Mouse (Mus musculus): ENCODE data around the gene Prrt2. TPM values are rescaled to one million over a fixed set of nuclear protein-coding genes. Genes with fewer than 3 reads are reported as not detected.

Gene Prrt2
- total and polyA plus RNA-seq, 3 experiments, result 0.12 to 1.4 TPM; not detected in 1

- TF ChIP-seq SIN3A (IDR thresholded peaks at IDR 0.05; ENCODE audit: low read length) (no peak), RAD21 (IDR thresholded peaks at IDR 0.05; ENCODE audit: low read depth, low read length) (no peak), GATA1 (IDR thresholded peaks at IDR 0.05; ENCODE audit: low read depth, low read length) (peak; percentile 32; the same call in 1 of the 2 replicates), USF1 (IDR thresholded peaks at IDR 0.05; ENCODE audit: low read depth, low read length) (peak; percentile 61; the same call in 1 of the 2 replicates), MYC (IDR thresholded peaks at IDR 0.05; ENCODE audit: low read depth, low read length) (0 out of 2 replicates have a peak, but pooled peaks have one; percentile 18)
- Histone ChIP-seq H3K4me3 (ENCODE audit: control insufficient read depth in 1 of 2, insufficient read depth in 1 of 2, low read depth in 2 of 2, low read length in 2 of 2) (peak overlapping the region; percentile 75 to 95), H3K36me3 (ENCODE audit: control insufficient read depth in 1 of 2, insufficient read depth in 2 of 2, low read length in 2 of 2) (peaks cover 0 to 14% of the 10 kb centered on the region in 2 experiments; a peak in 2 of 4 replicates), H3K9ac (ENCODE audit: control insufficient read depth, low read depth, low read length, poor library complexity, severe bottlenecking) (peak overlapping the region; percentile 81), H3K4me1 (ENCODE audit: control insufficient read depth in 1 of 2, insufficient read depth in 2 of 2, low read length in 2 of 2) (peaks cover 0 to 20% of the 10 kb centered on the region in 2 experiments; a peak in 2 of 4 replicates), H3K27ac (ENCODE audit: control insufficient read depth, low read depth, low read length) (peak overlapping the region; percentile 93), H3K9me3 (replicated peaks; ENCODE audit: insufficient read depth, low read length) (no peaks in the 10 kb centered on the region), H3K27me3 (ENCODE audit: control insufficient read depth in 1 of 2, insufficient read depth in 2 of 2, low read length in 2 of 2) (no peaks in the 10 kb centered on the region), H3K79me2 (ENCODE audit: control insufficient read depth, insufficient read depth, low read length, poor library complexity) (peaks cover 12% of the 10 kb centered on the region)
- DNase-seq (ENCODE audit: low read depth, low spot score), result peak; percentile 46
Observed at GRCm38 (mm10) chr7:126976878-126977459, 44.0 kb downstream of the Prrt2 start.

DNA sequence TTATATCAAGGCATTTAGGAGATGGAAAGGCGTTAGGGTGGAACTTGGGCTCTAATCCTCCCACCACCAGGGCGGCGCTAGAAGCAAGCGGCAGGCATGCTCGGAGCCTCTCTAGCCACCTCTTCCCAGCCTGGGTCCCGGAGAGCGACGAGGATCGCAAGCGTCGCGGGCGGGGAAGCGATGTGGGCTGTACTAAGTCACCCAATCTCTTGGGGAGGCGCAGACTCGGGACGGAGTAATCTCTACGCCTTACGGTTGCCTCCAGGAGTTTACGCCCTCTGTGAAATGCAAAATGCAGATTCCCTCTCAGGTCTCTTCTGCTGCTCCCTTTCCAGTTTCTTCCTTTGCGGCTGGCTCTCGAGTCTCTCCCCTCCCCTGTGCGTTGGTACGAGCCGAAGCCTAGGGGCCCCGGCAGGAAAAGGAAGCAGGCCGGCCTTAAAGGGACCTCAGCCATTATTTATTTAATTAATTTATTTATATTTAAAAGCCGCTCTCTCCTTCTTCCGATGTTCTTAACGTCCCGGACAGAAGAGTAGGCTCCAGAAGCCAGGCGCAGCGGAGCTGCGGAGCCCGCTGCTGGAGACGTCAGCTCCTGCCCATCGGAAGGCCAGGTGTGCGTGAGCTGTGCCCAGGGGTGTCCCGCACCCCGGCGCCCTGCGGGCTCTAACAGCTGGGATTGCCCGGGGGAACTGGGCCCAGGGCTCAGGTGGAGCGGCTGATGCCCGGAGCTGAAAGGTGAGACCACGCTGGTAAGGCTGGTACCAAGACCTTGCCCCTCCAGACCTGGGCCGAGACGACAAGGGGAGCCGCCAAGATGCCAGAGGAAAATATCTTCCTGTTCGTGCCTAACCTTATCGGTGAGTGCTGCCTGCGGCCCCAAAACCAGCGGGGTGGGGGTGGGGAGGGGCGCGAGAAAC is 44.8 kb downstream of the Prrt2 start, which contains the start of gene Cdiptos:
Cdiptos (minus strand) TSS at position 149 of the 917 bp plus-strand sequence.
- Histone ChIP-seq H3K79me2 (ENCODE audit: control insufficient read depth, insufficient read depth, low read length, poor library complexity) (peaks cover 12% of the 10 kb centered on the region), H3K4me3 (ENCODE audit: control insufficient read depth in 1 of 2, insufficient read depth in 1 of 2, low read depth in 2 of 2, low read length in 2 of 2) (peak within 1 kb of the TSS; percentile 75 to 95), H3K36me3 (ENCODE audit: control insufficient read depth in 1 of 2, insufficient read depth in 2 of 2, low read length in 2 of 2) (peaks cover 0 to 8% of the 10 kb centered on the region in 2 experiments; a peak in 2 of 4 replicates), H3K9me3 (replicated peaks; ENCODE audit: insufficient read depth, low read length) (no peaks in the 10 kb centered on the region), H3K27me3 (ENCODE audit: control insufficient read depth in 1 of 2, insufficient read depth in 2 of 2, low read length in 2 of 2) (no peaks in the 10 kb centered on the region), H3K4me1 (ENCODE audit: control insufficient read depth in 1 of 2, insufficient read depth in 2 of 2, low read length in 2 of 2) (peaks cover 0 to 13% of the 10 kb centered on the region in 2 experiments; a peak in 2 of 4 replicates), H3K27ac (ENCODE audit: control insufficient read depth, low read depth, low read length) (peak within 1 kb of the TSS; percentile 93), H3K9ac (ENCODE audit: control insufficient read depth, low read depth, low read length, poor library complexity, severe bottlenecking) (peak within 1 kb of the TSS; percentile 81)
- DNase-seq (ENCODE audit: low read depth, low spot score), result peak; percentile 99
- TF ChIP-seq MAX (IDR thresholded peaks at IDR 0.05; ENCODE audit: low read length) (peak; percentile 67; the same call in 1 of the 2 replicates), E2F4 (IDR thresholded peaks at IDR 0.05; ENCODE audit: borderline replicate concordance, low read depth, low read length) (no peak), POLR2AphosphoS2 (IDR thresholded peaks at IDR 0.05; ENCODE audit: low read length) (no peak), POLR2AphosphoS5 (IDR thresholded peaks at IDR 0.05; ENCODE audit: borderline replicate concordance, low read depth, low read length) (no peak), NRF1 (IDR thresholded peaks at IDR 0.05; ENCODE audit: insufficient read depth, low read depth, low read length, poor library complexity, severe bottlenecking) (peak; percentile 50; the same call in 1 of the 2 replicates), CHD2 (IDR thresholded peaks at IDR 0.05; ENCODE audit: low read length) (no peak), POLR2A (IDR thresholded peaks at IDR 0.05; ENCODE audit: control insufficient read depth in 1 of 2, insufficient read depth in 1 of 2, low read depth in 1 of 2, low read length in 2 of 2, poor library complexity in 1 of 2) (peak; percentile 59 to 67; a peak in 3 of 4 replicates), RCOR1 (IDR thresholded peaks at IDR 0.05; ENCODE audit: low read depth, low read length) (no peak), KAT2A (conservative IDR thresholded peaks at IDR 0.05; ENCODE audit: low read depth, low read length) (no peak; the same call in 1 of the 2 replicates), TCF12 (IDR thresholded peaks at IDR 0.05; ENCODE audit: low read depth, low read length) (peak; percentile 25; the same call in 1 of the 2 replicates), SMC3 (IDR thresholded peaks at IDR 0.05; ENCODE audit: low read depth, low read length) (no peak; the same call in 1 of the 2 replicates), EP300 (IDR thresholded peaks at IDR 0.05; ENCODE audit: low read depth in 1 of 2, low read length in 2 of 2) (peak in 1 of 2 experiments; percentile 21; a peak in 1 of 4 replicates), MAZ (IDR thresholded peaks at IDR 0.05; ENCODE audit: low read depth, low read length) (peak; percentile 32; the same call in 1 of the 2 replicates), USF2 (IDR thresholded peaks at IDR 0.05; ENCODE audit: borderline replicate concordance in 1 of 2, insufficient read depth in 1 of 2, low read depth in 1 of 2, low read length in 2 of 2) (no peak), MXI1 (IDR thresholded peaks at IDR 0.05; ENCODE audit: low read depth, low read length) (peak; percentile 83), MYB (IDR thresholded peaks at IDR 0.05; ENCODE audit: low read depth, low read length) (no peak), TAL1 (IDR thresholded peaks at IDR 0.05; ENCODE audit: low read length) (no peak), SIN3A (IDR thresholded peaks at IDR 0.05; ENCODE audit: low read length) (peak; percentile 95), UBTF (IDR thresholded peaks at IDR 0.05; ENCODE audit: borderline replicate concordance, insufficient read depth, low read depth, low read length) (no peak), TBP (IDR thresholded peaks at IDR 0.05; ENCODE audit: low read depth, low read length) (peak; percentile 75), ELF1 (IDR thresholded peaks at IDR 0.05; ENCODE audit: low read depth, low read length) (peak; percentile 76), HCFC1 (IDR thresholded peaks at IDR 0.05; ENCODE audit: low read depth, low read length) (peak; percentile 91), CTCF (IDR thresholded peaks at IDR 0.05 in 2 of 3, conservative IDR thresholded peaks at IDR 0.05 in 1 of 3; ENCODE audit: control insufficient read depth in 1 of 3, insufficient read depth in 1 of 3, low read depth in 2 of 3, low read length in 3 of 3, poor library complexity in 1 of 3, severe bottlenecking in 1 of 3) (peak; percentile 91 to 96 (median 95)), CHD1 (IDR thresholded peaks at IDR 0.05; ENCODE audit: low read depth, low read length) (peak; percentile 100)

All from MEL (cell line).